Mouse (Mus musculus) midbrain, embryonic 15.5 days (tissue): ENCODE measurements around the gene Arhgef38. TPM values are rescaled to one million over a fixed set of nuclear protein-coding genes. Genes with fewer than 3 reads are reported as not detected.
A peak's percentile ranks its signal among the peaks of the same experiment; 100 is the strongest.

Source experiments
- ATAC-seq: fragments of 200-750 bp; cut with Nextera tagmentation; replicated peaks from 2 replicates; pipeline ENCODE4 v1.8.0; 2017; ENCODE audit warnings: moderate TSS enrichment
- H3K27ac ChIP-seq: fragments of 300-500 bp; sonication (generic); 2 replicates; pipeline ENCODE4 v1.5.1; 2015; ENCODE audit warnings: mild to moderate bottlenecking, inconsistent platforms
- H3K27me3 ChIP-seq: fragments of 300-500 bp; sonication (generic); replicated peaks from 2 replicates; pipeline ENCODE4 v1.6.1; 2015; ENCODE audit warnings: inconsistent platforms
- H3K36me3 ChIP-seq: fragments of 300-500 bp; sonication (generic); replicated peaks from 2 replicates; pipeline ENCODE4 v1.6.1; 2015; ENCODE audit warnings: inconsistent platforms
- H3K4me1 ChIP-seq: fragments of 300-500 bp; sonication (generic); 2 replicates; pipeline ENCODE4 v1.6.1; 2015; ENCODE audit warnings: inconsistent platforms
- H3K4me2 ChIP-seq: fragments of 300-500 bp; sonication (generic); 2 replicates; pipeline ENCODE4 v1.6.1; 2015; ENCODE audit warnings: inconsistent platforms, mild to moderate bottlenecking, moderate library complexity
- H3K4me3 ChIP-seq: fragments of 300-500 bp; sonication (generic); 2 replicates; pipeline ENCODE4 v1.5.1; 2015; ENCODE audit warnings: mild to moderate bottlenecking, inconsistent platforms
- H3K9ac ChIP-seq: fragments of 300-500 bp; sonication (generic); 2 replicates; pipeline ENCODE4 v1.6.1; 2015; ENCODE audit warnings: mild to moderate bottlenecking, inconsistent platforms
- H3K9me3 ChIP-seq: fragments of 300-500 bp; sonication (generic); 2 replicates; pipeline ENCODE4 v1.6.1; 2016; ENCODE audit warnings: inconsistent platforms
- WGBS: fragments of 180-500 bp; shearing (Covaris S2); methylation state at CpG from one replicate; pipeline ENCODE4 v1.1.7; 2015; ENCODE audit warnings: mixed read lengths; 5-methylcytosine and 5-hydroxymethylcytosine counted together
- polyA plus RNA-seq: library from polyadenylated mRNA; unstranded; fragments of >200 nt; fragmentation: Nextera tagmentation; extraction: Ambion mirVana; gene quantifications from 2 replicates; pipeline ENCODE4 v1.2.1, GENCODE M21; 2015

Gene Arhgef38
- polyA plus RNA-seq, 1 experiment from 2014 or later: 0.03 TPM

DNA sequence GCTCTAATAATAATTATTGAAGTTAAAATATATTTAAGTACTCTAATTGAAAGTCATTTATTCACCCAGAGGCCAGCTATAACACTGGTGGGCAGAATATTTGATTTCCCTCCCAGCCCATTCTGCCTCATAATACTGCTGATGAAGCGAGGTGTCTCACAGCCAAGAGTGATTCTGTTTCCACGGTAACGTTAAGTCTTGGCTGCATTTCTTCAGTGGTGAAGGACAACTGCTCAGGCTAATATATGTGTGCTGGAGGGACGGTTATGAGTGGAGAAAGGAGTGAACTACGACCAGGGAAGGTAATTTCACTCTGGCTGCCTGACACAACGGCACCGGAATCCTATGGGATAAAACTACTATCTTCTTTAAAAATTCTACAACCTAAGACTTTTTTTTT is 71.6 kb downstream of the Arhgef38 start:
- H3K27ac ChIP-seq: peak overlapping the region; percentile 54
- 31% methylated on average over 7 of the region's 7 CpGs for WGBS

DNA sequence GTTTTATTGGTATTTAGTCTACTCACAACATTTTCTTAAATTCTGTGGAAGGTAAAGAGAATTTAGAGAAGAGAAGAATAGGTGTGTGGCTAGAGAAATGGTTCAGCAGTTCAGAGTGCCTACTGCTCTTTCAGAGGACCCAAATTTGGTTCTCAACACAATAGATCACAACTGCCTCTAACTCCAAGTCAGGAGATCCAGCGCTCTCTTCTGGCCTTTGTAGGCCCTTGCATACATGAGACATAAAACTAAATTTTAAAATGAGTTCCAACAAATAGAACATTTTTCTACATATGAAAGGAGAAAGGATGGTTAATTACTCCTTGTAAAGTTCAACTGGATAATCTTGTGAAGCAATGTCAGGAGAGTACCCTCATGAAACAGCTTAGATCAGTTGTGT is 73.3 kb downstream of the Arhgef38 start:
- Histone ChIP-seq H3K9me3 (no peaks in the 10 kb centered on the region), H3K4me3 (no peak overlapping the region), H3K27me3 (no peaks in the 10 kb centered on the region), H3K27ac (no peak overlapping the region), H3K9ac (no peak overlapping the region), H3K4me2 (no peak overlapping the region), H3K36me3 (no peaks in the 10 kb centered on the region), H3K4me1 (peaks cover 19% of the 10 kb centered on the region)
- 91% methylated on average over 1 of the region's 1 CpGs for WGBS
- ATAC-seq: no peak

More for the DNA sequence above, 71.6 kb downstream of the Arhgef38 start:
- Histone ChIP-seq H3K9ac (no peak overlapping the region), H3K4me1 (peaks cover 19% of the 10 kb centered on the region), H3K9me3 (no peaks in the 10 kb centered on the region), H3K4me3 (no peak overlapping the region), H3K36me3 (no peaks in the 10 kb centered on the region), H3K4me2 (no peak overlapping the region), H3K27me3 (no peaks in the 10 kb centered on the region)
- ATAC-seq: peak; percentile 96

DNA sequence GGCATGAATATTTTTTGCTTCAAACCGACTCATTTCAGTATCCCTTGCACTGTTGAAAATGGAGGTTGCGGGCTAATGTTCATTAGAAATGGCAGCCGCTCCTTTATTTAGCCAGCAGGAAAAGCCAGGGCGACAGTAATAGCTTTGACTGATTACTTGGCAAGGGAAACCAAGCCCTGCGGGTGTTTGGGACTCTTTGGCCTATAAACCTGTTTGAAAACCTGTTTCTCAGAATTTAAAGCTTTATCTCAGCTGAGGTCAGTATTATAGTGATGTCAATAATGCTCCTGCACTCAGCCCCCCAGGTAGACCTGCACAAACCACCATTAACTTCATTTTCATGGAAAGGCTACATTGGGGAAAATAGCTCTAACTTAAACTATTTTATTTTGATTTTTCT is 76.5 kb downstream of the Arhgef38 start:
- Histone ChIP-seq H3K4me2 (no peak overlapping the region), H3K4me1 (peaks cover 13% of the 10 kb centered on the region), H3K9ac (no peak overlapping the region), H3K36me3 (no peaks in the 10 kb centered on the region), H3K27me3 (no peaks in the 10 kb centered on the region), H3K9me3 (no peaks in the 10 kb centered on the region), H3K27ac (no peak overlapping the region), H3K4me3 (no peak overlapping the region)
- WGBS: 73% methylated on average over 5 of the region's 5 CpGs
- no peak for ATAC-seq

GRCm38 (mm10) chr3:133154683-133155082 is 80.1 kb downstream of the Arhgef38 start:
- ATAC-seq: peak; percentile 87

DNA sequence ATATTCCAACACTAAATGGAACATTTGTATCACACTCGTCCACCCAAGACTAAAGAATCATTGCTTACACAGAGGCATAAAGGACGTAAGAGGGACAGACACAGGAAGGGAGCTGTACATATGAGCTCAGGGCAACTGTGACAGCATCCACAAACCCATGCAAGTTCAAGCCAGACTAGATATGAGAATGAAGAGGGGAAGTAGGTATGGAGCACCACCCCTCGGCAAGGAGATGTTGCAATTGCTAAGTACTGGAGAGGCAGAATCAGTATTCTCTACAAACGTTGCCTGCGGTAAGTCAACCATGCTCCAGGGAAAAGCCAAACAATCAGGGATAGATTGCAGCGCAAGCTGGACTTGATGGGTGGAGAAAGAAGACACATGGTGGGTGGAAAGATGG is 81.1 kb downstream of the Arhgef38 start:
- 79% methylated on average over 6 of the region's 6 CpGs for WGBS
- no peak for ATAC-seq
- no peak overlapping the region for H3K4me2 ChIP-seq
- no peaks in the 10 kb centered on the region for H3K27me3 ChIP-seq
- peaks cover 4% of the 10 kb centered on the region; the same call in 1 of the 2 replicates for H3K4me1 ChIP-seq
- H3K27ac ChIP-seq: no peak overlapping the region
- no peaks in the 10 kb centered on the region for H3K9me3 ChIP-seq
- H3K9ac ChIP-seq: no peak overlapping the region
- no peak overlapping the region for H3K4me3 ChIP-seq
- H3K36me3 ChIP-seq: no peaks in the 10 kb centered on the region

More at GRCm38 (mm10) chr3:133154683-133155082, 80.1 kb downstream of the Arhgef38 start:
- Histone ChIP-seq H3K27ac (peak overlapping the region; percentile 45), H3K9me3 (no peaks in the 10 kb centered on the region), H3K4me3 (no peak overlapping the region), H3K4me1 (peaks cover 4% of the 10 kb centered on the region; the same call in 1 of the 2 replicates), H3K27me3 (no peaks in the 10 kb centered on the region), H3K9ac (no peak overlapping the region), H3K4me2 (peak overlapping the region; percentile 1; the same call in 1 of the 2 replicates), H3K36me3 (no peaks in the 10 kb centered on the region)
- WGBS: 36% methylated on average over 8 of the region's 8 CpGs

GRCm38 (mm10) chr3:133152831-133153230 is 81.9 kb downstream of the Arhgef38 start:
- H3K4me3 ChIP-seq: no peak overlapping the region
- H3K9me3 ChIP-seq: no peaks in the 10 kb centered on the region
- WGBS: 72% methylated on average over 1 of the region's 1 CpGs
- no peaks in the 10 kb centered on the region for H3K36me3 ChIP-seq
- H3K27me3 ChIP-seq: no peaks in the 10 kb centered on the region
- no peak overlapping the region for H3K9ac ChIP-seq
- peaks cover 4% of the 10 kb centered on the region; the same call in 1 of the 2 replicates for H3K4me1 ChIP-seq
- H3K4me2 ChIP-seq: no peak overlapping the region
- ATAC-seq: no peak
- H3K27ac ChIP-seq: no peak overlapping the region

DNA sequence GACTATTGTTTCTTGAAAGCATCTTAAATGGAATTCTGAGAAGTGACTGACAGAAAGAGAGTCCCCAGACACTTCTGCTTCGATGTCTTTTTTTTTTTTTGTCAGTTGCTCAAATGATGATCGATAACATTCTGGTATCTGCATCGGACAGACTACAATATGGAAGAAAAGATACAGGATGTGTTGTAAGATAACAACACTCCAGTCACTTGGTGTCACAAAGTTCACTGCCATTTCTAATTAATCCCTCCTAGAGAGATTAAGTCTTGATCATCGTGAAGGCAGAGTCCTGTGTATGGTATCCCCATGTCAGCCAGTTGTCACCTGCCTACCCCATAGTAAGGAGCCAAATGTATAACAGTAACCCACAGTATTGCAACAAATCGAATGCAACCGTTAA is 83.1 kb downstream of the Arhgef38 start:
- Histone ChIP-seq H3K9ac (no peak overlapping the region), H3K4me2 (no peak overlapping the region), H3K36me3 (no peaks in the 10 kb centered on the region), H3K4me3 (no peak overlapping the region), H3K27ac (no peak overlapping the region), H3K27me3 (no peaks in the 10 kb centered on the region), H3K9me3 (no peaks in the 10 kb centered on the region), H3K4me1 (peaks cover 4% of the 10 kb centered on the region; the same call in 1 of the 2 replicates)
- ATAC-seq: no peak
- WGBS: 60% methylated on average over 6 of the region's 6 CpGs

DNA sequence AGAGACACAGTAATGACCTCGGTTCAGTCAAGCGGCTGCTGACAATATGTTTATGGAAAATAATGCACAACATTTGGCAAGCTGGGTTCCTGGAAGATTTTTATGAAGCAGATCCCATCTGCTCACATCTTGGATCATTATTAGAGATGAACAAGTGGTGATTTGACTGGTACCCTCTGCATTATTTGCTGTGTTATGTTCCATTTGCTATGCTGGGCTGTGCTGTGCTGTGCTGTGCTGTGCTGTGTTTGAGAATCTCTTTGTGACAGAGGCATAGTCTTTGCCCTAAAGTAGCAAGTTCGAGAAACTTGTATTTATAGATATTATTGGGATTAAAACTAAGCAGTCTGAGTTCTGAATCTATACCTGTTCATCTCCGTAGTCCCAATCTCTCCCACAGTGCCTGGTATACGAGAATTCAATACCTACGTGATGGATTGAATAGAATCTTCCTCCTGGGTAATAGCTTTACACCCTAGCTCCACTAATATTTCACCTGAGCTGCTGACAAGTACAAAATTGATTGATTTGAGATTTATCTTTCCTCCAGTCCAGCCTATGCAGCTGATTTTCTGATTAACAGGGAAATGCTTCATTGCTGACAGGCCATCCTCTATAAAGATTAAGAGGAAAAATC is 90.1 kb downstream of the Arhgef38 start:
- H3K4me1 ChIP-seq: no peaks in the 10 kb centered on the region
- no peaks in the 10 kb centered on the region for H3K27me3 ChIP-seq
- no peak for ATAC-seq
- no peak overlapping the region for H3K4me3 ChIP-seq
- no peaks in the 10 kb centered on the region for H3K36me3 ChIP-seq
- no peak overlapping the region for H3K27ac ChIP-seq
- WGBS: 78% methylated on average over 6 of the region's 6 CpGs
- H3K9me3 ChIP-seq: no peaks in the 10 kb centered on the region
- H3K4me2 ChIP-seq: no peak overlapping the region
- H3K9ac ChIP-seq: no peak overlapping the region

GRCm38 (mm10) chr3:133141877-133142276 is 92.9 kb downstream of the Arhgef38 start:
- Histone ChIP-seq H3K9ac (no peak overlapping the region), H3K36me3 (no peaks in the 10 kb centered on the region), H3K4me1 (no peaks in the 10 kb centered on the region), H3K27me3 (no peaks in the 10 kb centered on the region), H3K27ac (no peak overlapping the region), H3K9me3 (no peaks in the 10 kb centered on the region), H3K4me2 (no peak overlapping the region), H3K4me3 (no peak overlapping the region)
- 87% methylated on average over 6 of the region's 6 CpGs for WGBS
- ATAC-seq: no peak

DNA sequence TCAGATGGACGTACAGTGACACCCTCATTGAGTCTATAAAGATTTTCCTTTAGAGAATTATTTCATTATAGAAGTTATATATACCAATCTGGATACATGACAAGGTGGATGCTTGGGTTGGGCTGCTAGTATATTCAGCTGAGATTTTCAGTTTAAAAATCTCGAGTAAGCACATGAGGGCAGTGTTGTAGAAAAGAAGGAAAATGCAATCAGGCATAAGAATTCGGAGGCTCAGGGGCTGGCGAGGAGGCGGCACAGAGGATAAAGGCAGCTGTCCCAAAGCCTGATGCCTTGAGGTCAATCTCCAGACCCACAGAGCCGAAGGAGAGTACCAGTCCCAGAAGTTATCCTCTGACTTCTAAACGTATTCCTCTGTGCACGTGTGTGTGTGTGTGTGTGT is 102.1 kb downstream of the Arhgef38 start:
- Histone ChIP-seq H3K9ac (no peak overlapping the region), H3K36me3 (no peaks in the 10 kb centered on the region), H3K4me3 (no peak overlapping the region), H3K9me3 (no peaks in the 10 kb centered on the region), H3K4me2 (no peak overlapping the region), H3K27ac (no peak overlapping the region), H3K4me1 (no peaks in the 10 kb centered on the region), H3K27me3 (no peaks in the 10 kb centered on the region)
- 0 out of 2 replicates have a peak, but pooled peaks have one; percentile 24 for ATAC-seq
- WGBS: 51% methylated on average over 8 of the region's 8 CpGs

DNA sequence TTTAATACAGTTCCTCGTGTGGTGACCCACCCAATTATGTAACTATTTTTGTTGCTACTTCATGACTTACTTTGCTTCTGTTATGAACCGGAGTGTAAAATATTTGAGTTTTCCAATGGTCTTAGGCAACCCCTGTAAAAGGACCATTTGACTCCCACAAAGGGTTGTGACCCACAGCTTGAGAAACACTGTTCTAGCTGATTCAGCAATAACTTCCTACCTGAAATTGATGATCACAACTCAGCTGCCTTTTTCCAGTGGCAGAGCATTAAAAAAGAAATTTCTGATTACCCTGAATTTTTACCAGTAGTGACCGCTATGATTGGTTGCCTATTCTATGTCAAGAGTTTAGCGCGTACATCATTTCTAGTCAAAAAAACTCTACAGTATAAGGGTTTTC is 103.4 kb downstream of the Arhgef38 start:
- H3K9me3 ChIP-seq: no peaks in the 10 kb centered on the region
- H3K4me2 ChIP-seq: no peak overlapping the region
- no peaks in the 10 kb centered on the region for H3K4me1 ChIP-seq
- no peak overlapping the region for H3K9ac ChIP-seq
- no peak for ATAC-seq
- H3K27me3 ChIP-seq: no peaks in the 10 kb centered on the region
- H3K27ac ChIP-seq: no peak overlapping the region
- 92% methylated on average over 5 of the region's 5 CpGs for WGBS
- H3K4me3 ChIP-seq: no peak overlapping the region
- no peaks in the 10 kb centered on the region for H3K36me3 ChIP-seq

DNA sequence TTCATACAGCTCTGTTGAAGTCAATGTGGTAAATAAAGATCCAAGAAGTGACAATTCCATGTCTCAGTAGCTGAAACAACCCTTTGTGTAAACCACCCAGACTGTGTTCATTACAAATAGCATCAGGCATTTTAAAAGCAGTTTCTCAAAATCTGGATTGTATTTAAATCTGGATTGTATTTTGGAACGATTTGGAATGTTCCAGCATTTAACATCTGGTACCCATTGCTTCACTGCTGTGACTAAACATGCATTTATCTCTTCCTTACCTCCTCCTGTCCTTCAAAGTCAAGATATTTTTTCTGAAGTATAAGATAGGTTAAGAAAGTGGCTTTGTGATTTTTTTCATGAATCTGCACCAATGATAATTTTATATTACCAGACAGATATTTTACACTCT is 121.5 kb downstream of the Arhgef38 start:
- Histone ChIP-seq H3K4me3 (no peak overlapping the region), H3K36me3 (0 out of 2 replicates have a peak, but pooled peaks cover 6% of the 10 kb centered on the region), H3K27me3 (no peaks in the 10 kb centered on the region), H3K9me3 (no peaks in the 10 kb centered on the region), H3K4me2 (no peak overlapping the region), H3K9ac (no peak overlapping the region), H3K4me1 (no peaks in the 10 kb centered on the region), H3K27ac (no peak overlapping the region)
- 65% methylated on average over 1 of the region's 1 CpGs for WGBS
- ATAC-seq: no peak

DNA sequence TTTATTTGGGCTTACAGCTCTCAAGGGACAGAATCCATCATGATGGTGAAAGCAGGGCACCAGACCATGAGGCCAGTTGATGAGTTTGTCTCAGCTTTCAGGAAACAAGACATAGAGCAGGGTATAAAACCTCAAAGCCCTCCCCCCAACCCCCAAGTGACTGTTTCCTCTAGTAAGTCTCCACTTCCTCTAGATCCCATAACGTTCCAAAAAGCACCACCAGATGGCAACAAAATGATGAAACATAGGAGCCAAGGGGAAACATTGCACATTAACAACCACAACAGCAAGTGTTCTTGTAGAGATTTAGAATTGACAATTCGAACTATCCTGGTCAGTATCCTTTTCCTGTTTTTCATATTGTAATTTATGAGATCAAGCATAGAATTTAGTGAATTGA is 123.0 kb downstream of the Arhgef38 start:
- peaks cover 12% of the 10 kb centered on the region; the same call in 1 of the 2 replicates for H3K36me3 ChIP-seq
- H3K9ac ChIP-seq: no peak overlapping the region
- H3K9me3 ChIP-seq: no peaks in the 10 kb centered on the region
- H3K27ac ChIP-seq: no peak overlapping the region
- WGBS: 35% methylated on average over 2 of the region's 2 CpGs
- no peak overlapping the region for H3K4me2 ChIP-seq
- H3K4me1 ChIP-seq: no peaks in the 10 kb centered on the region
- peak; percentile 66 for ATAC-seq
- no peaks in the 10 kb centered on the region for H3K27me3 ChIP-seq
- H3K4me3 ChIP-seq: no peak overlapping the region
